Mouse (Mus musculus): ENCODE measurements around the gene Kmt2e.

- TF ChIP-seq CTCF (IDR thresholded peaks at IDR 0.05; ENCODE audit: control insufficient read depth, insufficient read depth, low read length) (no peak), POLR2A (IDR thresholded peaks at IDR 0.05; ENCODE audit: borderline replicate concordance, control insufficient read depth, low read depth, low read length) (no peak)
Observed at GRCm38 (mm10) chr5:23417716-23418115, 16.5 kb upstream of the Kmt2e start.
